Mouse (Mus musculus) intestine, embryonic 14.5 days (tissue): ENCODE data around the gene Srpr. TPM values are rescaled to one million over a fixed set of nuclear protein-coding genes. Genes with fewer than 3 reads are reported as not detected.
A peak's percentile ranks its signal among the peaks of the same experiment; 100 is the strongest.

Experiments
- ATAC-seq: fragments of 200-750 bp; cut with Nextera tagmentation; replicated peaks from 2 replicates; pipeline ENCODE4 v1.8.0; 2017; ENCODE audit warnings: low read depth, moderate number of reproducible peaks, moderate TSS enrichment, moderate library complexity; ENCODE audit not compliant: low FRiP score, low TSS enrichment
- DNase-seq: peaks from one replicate; pipeline ENCODE4 v3.0.0-alpha.2; 2018; ENCODE audit warnings: low spot score
- H3K27ac ChIP-seq: fragments of 300-500 bp; sonication (generic); 2 replicates; pipeline ENCODE4 v1.5.1; 2014; ENCODE audit warnings: low read depth, mild to moderate bottlenecking, control low read depth
- H3K27me3 ChIP-seq: fragments of 300-500 bp; sonication (generic); replicated peaks from 2 replicates; pipeline ENCODE4 v1.6.1; 2014; ENCODE audit warnings: low read length, control low read depth; ENCODE audit not compliant: control insufficient read depth, insufficient read depth
- H3K36me3 ChIP-seq: fragments of 300-500 bp; sonication (generic); 2 replicates; pipeline ENCODE4 v1.6.1; 2014; ENCODE audit warnings: low read length, control low read depth; ENCODE audit not compliant: control insufficient read depth, insufficient read depth
- H3K4me1 ChIP-seq: fragments of 300-500 bp; sonication (generic); replicated peaks from 2 replicates; pipeline ENCODE4 v1.6.1; 2014; ENCODE audit warnings: low read length, control low read depth, mixed read lengths; ENCODE audit not compliant: control insufficient read depth, insufficient read depth
- H3K4me2 ChIP-seq: fragments of 300-500 bp; sonication (generic); 2 replicates; pipeline ENCODE4 v1.6.1; 2014; ENCODE audit warnings: low read length
- H3K4me3 ChIP-seq: fragments of 300-500 bp; sonication (generic); 2 replicates; pipeline ENCODE4 v1.5.1; 2014; ENCODE audit warnings: low read depth, low read length, control low read depth, mixed read lengths
- H3K9ac ChIP-seq: fragments of 300-500 bp; sonication (generic); 2 replicates; pipeline ENCODE4 v1.6.1; 2014; ENCODE audit warnings: mild to moderate bottlenecking, low read length
- H3K9me3 ChIP-seq: fragments of 300-500 bp; sonication (generic); 2 replicates; pipeline ENCODE4 v1.6.1; 2016; ENCODE audit warnings: low read length, control low read depth; ENCODE audit not compliant: control insufficient read depth
- WGBS: fragments of 180-500 bp; shearing (Covaris S2); extraction: QIAGEN DNeasy Blood & Tissue Kit; methylation state at CpG from one replicate; pipeline ENCODE4 v1.1.7; 2014; 5-methylcytosine and 5-hydroxymethylcytosine counted together
- polyA plus RNA-seq: library from polyadenylated mRNA; unstranded; fragments of >200 nt; fragmentation: Nextera tagmentation; extraction: Ambion mirVana; gene quantifications from 2 replicates; pipeline ENCODE4 v1.2.1, GENCODE M21; 2014

Srpr gene
- polyA plus RNA-seq, 1 experiment from 2014 or later: 132 TPM

GRCm38 (mm10) chr9:35198945-35199771 lies 817 bp upstream of the Srpr start:
- Histone ChIP-seq H3K4me1 (peaks cover 8% of the 10 kb centered on the region), H3K27ac (peak overlapping the region; percentile 22; the same call in 1 of the 2 replicates), H3K9ac (peak overlapping the region; percentile 79), H3K27me3 (no peaks in the 10 kb centered on the region), H3K36me3 (no peaks in the 10 kb centered on the region), H3K4me3 (peak overlapping the region; percentile 61), H3K4me2 (peak overlapping the region; percentile 85), H3K9me3 (no peaks in the 10 kb centered on the region)
- peak; percentile 55 for DNase-seq
- ATAC-seq: peak; percentile 26
- 24% methylated on average over 18 of the region's 18 CpGs for WGBS

DNA sequence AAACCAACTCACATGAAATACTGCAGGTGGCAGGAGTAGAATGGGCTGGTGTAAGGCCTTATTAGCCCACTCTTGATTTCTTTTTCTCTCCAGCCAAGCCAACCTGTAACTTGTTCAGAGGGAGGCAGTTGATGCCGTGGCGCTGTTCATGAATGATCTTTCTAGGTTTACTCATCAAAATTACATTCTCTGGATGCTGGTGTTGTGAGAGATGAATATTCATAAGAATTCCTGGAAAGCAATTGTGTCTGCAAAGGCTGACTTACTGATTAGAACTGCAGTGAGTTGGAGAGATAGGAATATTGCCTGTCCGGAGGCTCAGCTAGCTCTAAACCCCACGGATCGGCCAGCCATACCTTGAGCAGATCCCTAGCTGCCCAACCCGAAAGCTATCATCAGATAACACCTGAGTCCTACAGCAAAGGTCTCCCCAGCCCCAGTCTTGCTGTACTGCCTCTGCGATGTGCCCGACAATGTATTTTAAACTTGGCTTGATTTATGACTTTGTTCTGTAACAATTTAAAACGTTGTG lies 620 bp downstream of the Srpr start:
- no peak overlapping the region for H3K27ac ChIP-seq
- ATAC-seq (no peak), DNase-seq (no peak)
- no peaks in the 10 kb centered on the region for H3K9me3 ChIP-seq
- peak overlapping the region; percentile 85 for H3K4me2 ChIP-seq
- peak overlapping the region; percentile 79 for H3K9ac ChIP-seq
- H3K4me1 ChIP-seq: peaks cover 8% of the 10 kb centered on the region
- no peaks in the 10 kb centered on the region for H3K27me3 ChIP-seq
- WGBS: 45% methylated on average over 9 of the region's 9 CpGs
- peaks cover 11% of the 10 kb centered on the region for H3K36me3 ChIP-seq
- peak overlapping the region; percentile 61 for H3K4me3 ChIP-seq

- 53% methylated on average over 3 of the region's 3 CpGs for WGBS
- no peak for DNase-seq
- Histone ChIP-seq H3K4me2 (no peak overlapping the region), H3K36me3 (peaks cover 40% of the 10 kb centered on the region), H3K4me1 (peaks cover 8% of the 10 kb centered on the region), H3K27me3 (no peaks in the 10 kb centered on the region), H3K4me3 (no peak overlapping the region), H3K9ac (no peak overlapping the region), H3K9me3 (no peaks in the 10 kb centered on the region), H3K27ac (no peak overlapping the region)
- ATAC-seq: no peak
These were observed 3.6 kb downstream of the Srpr start for GRCm38 (mm10) chr9:35203536-35203935.

DNA sequence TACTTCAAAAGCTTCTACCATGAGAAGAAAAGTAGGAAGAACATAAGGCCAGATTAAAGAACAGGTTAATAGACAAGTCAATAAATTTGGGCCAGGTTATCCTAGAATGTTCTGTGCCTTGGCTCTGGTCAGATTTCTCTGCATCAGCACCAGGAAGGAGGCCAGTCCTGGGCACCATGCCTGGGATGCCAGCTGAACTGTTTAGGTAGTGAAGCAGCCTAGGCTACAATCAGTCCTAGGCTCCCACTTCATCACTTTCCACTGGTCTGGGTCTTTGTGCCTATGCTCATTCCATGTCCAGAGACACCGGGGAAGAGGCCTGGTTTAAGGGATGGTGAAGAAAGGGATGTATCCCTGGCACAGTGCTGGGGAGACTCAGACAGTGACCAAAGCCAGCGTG lies 4.4 kb downstream of the Srpr start:
- Histone ChIP-seq H3K4me2 (no peak overlapping the region), H3K4me3 (no peak overlapping the region), H3K27ac (no peak overlapping the region), H3K36me3 (peaks cover 45% of the 10 kb centered on the region), H3K27me3 (no peaks in the 10 kb centered on the region), H3K9me3 (no peaks in the 10 kb centered on the region), H3K9ac (no peak overlapping the region), H3K4me1 (peaks cover 8% of the 10 kb centered on the region)
- 96% methylated on average over 2 of the region's 2 CpGs for WGBS
- ATAC-seq: no peak
- no peak for DNase-seq

- peak; percentile 100 for ATAC-seq
- WGBS: 1% methylated on average over 72 of the region's 72 CpGs
- peaks cover 64% of the 10 kb centered on the region for H3K36me3 ChIP-seq
- peaks cover 6% of the 10 kb centered on the region for H3K4me1 ChIP-seq
- no peaks in the 10 kb centered on the region for H3K9me3 ChIP-seq
- H3K27me3 ChIP-seq: no peaks in the 10 kb centered on the region
- H3K27ac ChIP-seq: peak within 1 kb of the TSS; percentile 79
- H3K4me3 ChIP-seq: peak within 1 kb of the TSS; percentile 96
- DNase-seq: peak; percentile 99
- peak within 1 kb of the TSS; percentile 87 for H3K9ac ChIP-seq
- peak within 1 kb of the TSS; percentile 87 for H3K4me2 ChIP-seq
These were observed 10.8 kb downstream of the Srpr start, which contains the start of gene Foxred1 for GRCm38 (mm10) chr9:35210542-35211474. Foxred1 (minus strand) TSS chr9:35211055.

- peak overlapping the region; percentile 96 for H3K4me3 ChIP-seq
- WGBS: 30% methylated on average over 26 of the region's 26 CpGs
- H3K36me3 ChIP-seq: peaks cover 62% of the 10 kb centered on the region
- no peak for DNase-seq
- ATAC-seq: peak; percentile 7
- peak overlapping the region; percentile 87 for H3K9ac ChIP-seq
- H3K9me3 ChIP-seq: no peaks in the 10 kb centered on the region
- H3K4me2 ChIP-seq: peak overlapping the region; percentile 79
- no peaks in the 10 kb centered on the region for H3K27me3 ChIP-seq
- H3K4me1 ChIP-seq: peaks cover 6% of the 10 kb centered on the region
- H3K27ac ChIP-seq: peak overlapping the region; percentile 60
These were observed 11.9 kb downstream of the Srpr start for GRCm38 (mm10) chr9:35211573-35212511.

DNA sequence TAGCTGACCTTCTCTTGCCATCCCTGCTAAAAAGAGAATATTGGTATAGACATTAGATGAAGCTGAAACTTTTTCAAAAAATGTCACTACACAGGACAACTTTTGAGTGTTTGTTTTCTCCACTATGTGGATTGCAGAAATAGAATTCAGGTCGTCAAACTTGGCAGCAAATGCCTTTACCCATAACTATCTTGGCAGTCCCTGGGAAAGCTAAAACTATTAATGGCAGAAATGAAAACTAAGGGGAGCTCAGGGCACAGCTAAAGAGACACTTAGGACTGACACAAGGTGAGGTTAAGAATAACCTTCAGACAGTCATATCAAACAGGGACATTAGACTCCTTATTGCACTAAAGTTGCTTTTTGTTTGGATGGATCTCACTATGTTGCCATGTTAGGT lies 18.0 kb downstream of the Srpr start:
- no peaks in the 10 kb centered on the region for H3K27me3 ChIP-seq
- H3K4me2 ChIP-seq: no peak overlapping the region
- no peak overlapping the region for H3K9ac ChIP-seq
- H3K4me3 ChIP-seq: no peak overlapping the region
- peaks cover 88% of the 10 kb centered on the region for H3K36me3 ChIP-seq
- H3K4me1 ChIP-seq: no peaks in the 10 kb centered on the region
- DNase-seq (no peak), ATAC-seq (no peak)
- WGBS: 95% methylated on average over 1 of the region's 1 CpGs
- H3K9me3 ChIP-seq: no peaks in the 10 kb centered on the region
- no peak overlapping the region for H3K27ac ChIP-seq
